Mouse (Mus musculus) MEL-GATA-1-ER (cell line): Measurements from ENCODE around the gene Ltb.
A peak's percentile ranks its signal among the peaks of the same experiment; 100 is the strongest.

ENCODE experiments used
- DNase-seq: peaks from one replicate; pipeline ENCODE4 v3.0.0-alpha.2; 2012; ENCODE audit warnings: low read depth; ENCODE audit errors: extremely low read depth

The Ltb gene

DNA sequence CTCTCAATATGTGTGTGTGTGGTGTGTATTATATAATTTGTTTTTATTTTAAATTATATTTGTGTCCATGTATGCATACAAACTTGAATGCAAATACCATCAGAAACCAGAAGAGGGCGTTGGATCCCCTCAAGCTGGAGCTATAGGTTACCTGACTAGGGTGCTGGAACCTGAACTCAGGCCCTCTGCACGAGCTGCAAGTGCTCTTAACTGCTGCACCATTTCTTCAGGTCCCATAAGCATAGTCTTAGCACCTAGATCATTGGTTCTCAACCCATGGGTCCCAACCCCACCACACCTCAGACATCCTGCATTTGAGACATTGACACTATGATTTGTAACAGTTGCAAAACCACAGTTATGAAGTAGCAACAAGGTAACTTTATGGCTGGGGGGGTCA lies 2.5 kb upstream of the Ltb start:
- no peak for DNase-seq

- no peak for DNase-seq
These were observed 1.3 kb upstream of the Ltb start for GRCm38 (mm10) chr17:35192924-35193323.

DNA sequence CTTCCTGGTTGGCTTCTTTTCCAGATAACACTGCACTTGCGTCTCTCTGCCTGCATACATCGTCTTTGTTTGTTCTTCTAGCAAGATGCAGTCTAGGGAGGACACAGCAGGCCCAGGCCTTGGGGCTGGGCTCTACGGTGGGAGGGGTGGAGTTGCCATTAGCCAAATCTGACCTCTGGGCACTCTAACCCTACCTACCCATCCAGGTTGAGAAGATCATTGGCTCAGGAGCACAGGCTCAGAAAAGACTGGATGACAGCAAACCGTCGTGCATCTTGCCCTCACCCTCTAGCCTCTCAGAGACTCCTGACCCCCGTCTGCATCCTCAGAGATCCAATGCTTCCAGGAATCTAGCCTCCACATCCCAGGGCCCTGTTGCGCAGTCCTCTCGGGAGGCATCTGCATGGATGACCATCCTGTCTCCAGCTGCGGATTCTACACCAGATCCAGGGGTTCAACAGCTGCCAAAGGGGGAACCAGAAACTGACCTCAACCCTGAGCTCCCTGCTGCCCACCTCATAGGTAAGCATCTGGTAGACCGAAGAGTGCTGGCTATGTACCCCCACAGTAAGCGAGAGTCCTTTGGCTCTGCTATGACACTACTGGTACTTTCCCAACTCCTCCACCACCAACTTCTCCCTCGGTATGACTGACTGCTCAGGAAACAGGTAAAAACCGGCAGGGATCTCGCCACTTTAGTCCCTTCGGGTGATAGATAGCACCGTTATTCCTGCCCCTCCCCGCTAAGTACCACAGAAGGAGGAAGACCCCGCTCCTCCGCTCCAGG lies 798 bp downstream of the Ltb start:
- DNase-seq, result no peak

DNA sequence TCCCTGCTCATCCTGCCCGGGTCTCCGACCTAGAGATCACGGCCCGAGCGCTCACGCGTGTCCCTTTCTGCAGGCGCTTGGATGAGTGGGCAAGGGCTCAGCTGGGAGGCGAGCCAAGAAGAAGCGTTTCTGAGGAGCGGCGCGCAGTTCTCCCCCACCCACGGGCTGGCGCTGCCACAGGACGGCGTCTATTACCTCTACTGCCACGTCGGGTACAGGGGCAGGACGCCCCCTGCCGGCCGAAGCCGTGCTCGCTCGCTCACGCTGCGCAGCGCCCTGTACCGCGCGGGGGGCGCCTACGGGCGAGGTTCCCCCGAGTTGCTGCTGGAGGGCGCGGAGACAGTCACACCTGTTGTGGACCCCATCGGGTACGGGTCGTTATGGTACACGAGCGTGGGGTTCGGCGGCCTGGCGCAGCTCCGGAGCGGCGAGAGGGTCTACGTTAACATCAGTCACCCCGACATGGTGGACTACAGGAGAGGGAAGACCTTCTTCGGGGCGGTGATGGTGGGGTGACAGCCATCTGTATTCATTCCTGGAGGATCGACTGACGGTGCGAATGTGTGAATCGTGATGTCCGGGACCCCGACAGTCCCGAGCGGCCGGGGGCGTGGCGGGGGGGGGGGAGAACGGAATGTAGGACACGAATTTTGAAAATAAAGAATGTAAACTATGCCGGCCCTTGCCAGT lies 1.5 kb downstream of the Ltb start:
- no peak for DNase-seq

DNA sequence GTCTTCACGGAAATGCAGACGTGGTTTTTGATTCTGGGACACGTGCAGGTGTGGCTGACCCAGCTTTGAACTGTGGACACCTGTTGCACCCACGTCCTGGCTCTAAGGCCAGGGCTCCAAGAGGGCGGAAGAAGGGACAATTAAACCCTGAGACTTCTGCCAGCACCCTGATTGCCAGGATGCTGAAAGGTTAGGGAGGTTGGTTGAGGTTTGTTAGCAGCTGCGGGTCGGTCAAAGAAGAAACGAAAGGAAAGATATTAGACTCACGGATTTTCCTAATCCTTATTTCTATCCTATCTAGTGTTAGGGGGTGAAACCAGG lies 2.0 kb downstream of the Ltb start:
- DNase-seq, result no peak

DNA sequence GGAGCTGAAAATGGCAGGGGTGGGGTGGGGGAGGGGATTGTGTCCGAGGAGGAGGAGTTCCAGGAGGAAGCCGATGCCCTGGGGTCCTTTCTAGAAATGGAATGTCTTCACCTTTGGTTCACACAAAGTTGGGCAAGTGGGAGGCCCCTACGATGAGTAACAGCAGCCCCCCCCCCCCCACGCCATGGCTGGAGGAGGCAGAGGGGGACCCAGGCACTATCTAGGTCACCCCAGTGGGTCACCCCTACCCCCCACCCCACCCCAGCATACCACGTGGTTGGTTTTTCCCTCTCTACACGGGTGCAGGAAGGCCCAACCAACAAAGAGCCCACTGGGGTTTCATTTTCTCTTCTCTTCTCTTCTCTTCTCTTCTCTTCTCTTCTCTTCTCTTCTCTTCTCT lies 2.9 kb downstream of the Ltb start:
- no peak for DNase-seq

DNA sequence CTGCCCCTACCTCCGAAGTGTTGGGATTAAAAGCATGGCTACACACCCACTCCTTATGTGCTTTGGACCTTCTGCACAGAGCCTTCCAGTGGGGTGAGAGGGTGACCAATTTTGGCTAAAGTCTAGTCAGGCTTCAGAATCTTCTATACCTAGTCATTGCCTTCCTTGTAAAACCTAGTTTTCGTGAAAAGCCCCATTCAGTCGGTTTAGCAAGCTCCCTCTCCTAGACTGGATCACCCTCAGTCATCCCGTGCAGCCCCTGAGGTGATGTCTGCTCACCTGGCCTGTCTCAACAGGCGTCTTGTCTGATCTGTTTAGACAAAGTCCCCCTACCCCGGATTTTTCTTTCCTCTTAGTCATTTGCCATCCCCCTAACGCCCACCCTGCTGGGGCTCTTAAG lies 3.8 kb downstream of the Ltb start:
- no peak for DNase-seq

DNA sequence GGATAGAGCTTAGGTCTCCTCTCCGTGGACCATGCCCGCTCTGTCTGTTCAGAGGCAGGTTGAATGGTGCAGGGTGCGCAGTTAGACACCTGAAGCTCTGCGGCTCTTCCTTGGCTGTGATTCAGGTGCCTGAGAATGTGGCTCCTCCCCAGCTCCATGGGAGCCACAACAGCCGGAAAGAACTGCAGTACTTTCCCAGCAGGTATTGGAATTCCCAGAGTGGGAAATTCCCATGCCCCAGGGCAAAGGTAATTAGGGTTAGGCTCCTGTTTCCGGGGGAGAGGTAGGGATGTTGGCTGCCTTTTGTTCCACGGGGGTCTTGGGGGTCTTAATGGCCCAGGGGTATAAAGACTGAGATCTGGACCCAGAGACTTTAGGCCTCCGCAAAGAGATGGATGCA lies 4.7 kb downstream of the Ltb start:
- DNase-seq, result no peak

GRCm38 (mm10) chr17:35200398-35200797 lies 6.2 kb downstream of the Ltb start:
- DNase-seq, result no peak

- DNase-seq, result no peak
These were observed 6.9 kb downstream of the Ltb start for GRCm38 (mm10) chr17:35201128-35201527.

GRCm38 (mm10) chr17:35201787-35202186 lies 7.5 kb downstream of the Ltb start, which contains the start of gene Tnf:
Tnf (minus strand) TSS chr17:35202007.
- DNase-seq, result no peak

DNA sequence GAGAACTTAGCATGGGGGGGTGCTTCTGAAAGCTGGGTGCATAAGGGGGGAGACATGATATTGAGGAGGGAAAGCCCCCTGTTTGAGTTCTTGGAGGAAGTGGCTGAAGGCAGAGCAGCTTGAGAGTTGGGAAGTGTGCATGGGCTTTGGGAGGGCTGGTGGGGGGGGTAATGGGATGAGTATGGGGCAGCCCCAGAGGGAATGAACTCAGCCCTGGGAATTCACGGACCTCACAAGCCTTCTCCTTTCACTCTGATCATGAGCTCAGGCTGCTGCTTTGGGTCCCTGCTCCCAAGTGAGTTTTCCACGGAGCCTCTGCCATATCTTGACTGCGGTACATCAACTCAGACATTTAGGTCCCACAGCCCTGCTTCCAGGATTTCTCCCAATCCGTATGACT lies 8.2 kb downstream of the Ltb start:
- no peak for DNase-seq

GRCm38 (mm10) chr17:35204494-35205379 lies 10.5 kb downstream of the Ltb start, which contains the start of gene Lta:
Lta (minus strand) TSS chr17:35205351.
- no peak for DNase-seq

DNA sequence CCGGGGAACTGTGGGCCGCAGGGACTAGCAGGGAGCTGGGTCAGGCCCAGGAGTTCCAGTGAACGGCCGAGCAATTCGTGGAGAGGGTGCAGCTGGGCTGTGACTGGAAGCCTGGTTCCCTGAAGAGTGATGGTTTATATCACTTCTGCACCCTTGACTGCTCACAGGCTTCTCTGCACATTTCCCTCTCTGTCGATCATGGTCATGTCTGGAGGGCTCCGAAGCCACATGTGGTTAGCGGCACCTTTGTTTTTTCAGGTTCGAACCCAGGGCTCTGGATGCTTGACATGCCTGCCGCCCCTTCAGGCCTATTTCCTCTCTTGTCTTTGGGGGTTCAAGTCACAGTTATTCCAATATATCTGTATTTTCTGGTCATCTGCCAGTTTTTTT lies 11.1 kb downstream of the Ltb start:
- DNase-seq, result no peak

DNA sequence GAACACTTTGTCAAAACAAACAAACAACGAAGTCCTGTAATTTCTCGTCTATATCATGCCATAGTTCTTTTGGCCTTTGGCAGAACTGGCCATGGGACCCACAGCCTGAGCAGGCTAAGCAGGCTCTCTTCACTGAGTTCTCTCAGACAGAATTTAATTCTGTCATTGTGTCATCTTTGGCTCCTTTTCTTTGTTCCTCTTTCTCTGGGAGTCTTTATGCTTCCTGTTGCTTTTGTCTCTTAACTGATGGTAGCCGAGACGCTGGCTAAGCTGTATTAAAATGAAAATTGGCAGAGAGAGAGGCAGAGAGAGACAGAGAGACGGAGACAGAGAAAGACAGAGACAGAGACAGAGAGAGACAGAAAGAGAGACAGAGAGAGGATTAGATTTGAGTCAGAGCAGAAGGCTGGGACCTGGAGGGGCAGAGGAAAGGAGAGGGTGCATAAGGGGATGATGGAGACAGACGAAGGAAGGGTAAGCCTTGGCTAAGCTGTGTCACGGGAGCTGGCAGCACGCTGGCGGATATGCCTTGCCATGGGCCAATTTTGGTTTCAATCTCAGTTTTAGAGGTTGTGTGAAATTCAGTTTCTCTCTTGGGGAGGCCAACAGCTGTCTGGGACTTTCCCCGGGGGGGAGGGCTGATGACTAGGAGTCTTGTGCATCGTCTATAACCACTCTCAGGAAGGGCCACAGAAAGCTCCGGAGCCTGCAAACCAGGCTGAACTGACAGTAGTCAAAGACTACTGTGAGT lies 15.7 kb downstream of the Ltb start:
- DNase-seq, result peak; percentile 60

DNA sequence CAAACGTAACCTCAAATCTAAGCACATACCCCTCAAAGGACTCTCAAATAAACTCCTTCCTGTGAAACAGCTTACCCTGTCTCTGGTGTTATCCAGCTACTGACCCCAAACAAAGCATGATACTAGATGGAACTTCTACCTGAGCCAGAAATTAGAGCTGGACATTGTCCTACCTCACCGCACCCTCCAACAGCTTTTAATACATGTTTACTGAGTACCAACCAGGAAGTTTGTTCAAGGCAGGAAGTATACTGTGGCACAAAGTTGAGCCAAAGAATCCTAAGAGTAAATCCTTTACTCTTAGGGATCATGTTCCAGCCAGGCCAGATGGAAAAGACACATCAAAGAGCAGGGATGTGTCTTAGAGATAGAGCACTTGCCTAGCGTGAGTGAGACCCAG lies 16.4 kb downstream of the Ltb start:
- DNase-seq, result no peak

DNA sequence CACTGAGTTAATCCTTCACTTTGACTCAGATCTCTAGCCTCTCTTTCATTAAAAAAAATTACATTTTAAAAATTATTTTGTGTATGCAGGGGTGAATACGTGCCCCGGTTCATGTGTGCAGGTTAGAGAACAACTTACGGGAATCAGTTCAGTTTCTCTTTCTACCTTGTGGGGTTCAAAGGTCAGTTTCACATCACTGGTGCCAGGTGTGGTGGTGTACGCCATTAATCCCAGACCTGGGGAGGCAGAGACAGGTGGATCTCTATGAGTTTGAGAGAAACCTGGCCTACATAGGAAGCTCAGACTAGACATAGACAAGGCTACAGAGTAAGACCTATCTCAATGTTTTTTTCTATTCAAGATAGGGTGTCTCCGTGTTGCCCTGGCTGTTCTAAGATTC lies 18.8 kb downstream of the Ltb start:
- DNase-seq, result no peak

- peak; percentile 46 for DNase-seq
These were observed 24.4 kb downstream of the Ltb start for GRCm38 (mm10) chr17:35218516-35219193.

DNA sequence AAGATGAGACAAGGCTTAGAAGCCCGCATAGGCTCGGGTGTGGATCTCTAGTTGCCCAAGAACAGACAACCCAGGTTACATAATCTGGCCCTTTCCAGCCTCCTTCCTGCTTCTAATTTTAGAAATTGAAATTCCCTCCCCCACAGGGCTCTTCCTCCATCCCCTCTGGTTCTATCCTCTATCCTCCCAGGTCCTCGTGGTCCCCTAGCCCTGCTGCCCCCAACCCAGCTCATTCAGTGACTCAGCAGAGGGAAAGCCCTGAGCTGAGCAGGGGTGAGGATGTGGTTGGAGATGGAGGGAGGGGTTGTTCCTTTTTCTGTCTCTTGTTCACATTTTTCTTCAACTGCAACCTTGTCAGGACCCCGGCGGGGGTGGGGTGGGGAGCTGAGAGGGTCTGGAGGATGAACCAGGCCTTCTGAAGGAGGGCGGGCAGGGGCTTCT lies 25.4 kb downstream of the Ltb start:
- DNase-seq, result no peak

DNA sequence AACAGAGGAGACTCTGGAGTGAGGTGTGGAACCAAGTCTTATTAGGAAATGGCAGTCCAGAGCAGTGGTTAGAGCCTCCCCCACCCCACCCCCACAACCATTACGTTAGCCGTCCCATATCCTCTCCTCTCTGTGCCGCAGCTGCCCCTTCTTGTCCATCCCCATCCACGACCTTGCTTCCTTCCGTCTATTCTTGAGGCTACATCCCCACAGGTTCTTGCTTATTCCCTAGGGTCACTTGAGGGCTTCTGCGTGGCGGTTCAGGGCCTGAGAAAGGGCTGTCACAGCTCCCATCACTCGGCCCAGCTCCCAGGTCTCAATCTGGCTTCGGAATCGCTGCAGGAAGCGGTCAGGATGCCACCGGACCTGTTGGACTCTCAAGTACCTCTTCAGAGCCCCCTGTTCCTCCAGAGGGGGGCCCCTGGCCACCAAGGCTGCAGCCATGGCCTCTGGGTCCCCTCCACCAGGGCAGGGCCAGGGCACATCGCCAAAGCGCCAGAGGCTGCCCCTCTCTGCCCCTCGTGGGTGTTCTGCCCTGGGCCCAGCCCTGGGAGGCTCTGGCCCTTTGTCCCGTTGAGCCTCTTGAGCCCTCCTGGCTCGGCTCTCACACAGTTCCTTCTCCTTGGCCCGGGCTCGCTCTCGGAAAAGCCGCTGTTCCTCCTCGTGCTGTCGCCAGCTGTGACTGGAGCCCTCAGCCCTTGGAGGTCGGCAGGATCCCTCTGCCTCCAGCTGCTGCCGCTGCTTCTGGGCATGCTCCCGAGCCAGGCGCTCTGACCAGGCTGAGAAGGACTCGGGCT lies 26.1 kb downstream of the Ltb start, which contains the start of gene Gm16181:
Gm16181 (plus strand) TSS at position 679 of the 797 bp plus-strand sequence.
- no peak for DNase-seq
